Mouse (Mus musculus) bone marrow macrophage, adult 2 months (primary cell): ENCODE measurements around the gene Ccdc126. TPM values are rescaled to one million over a fixed set of nuclear protein-coding genes. Genes with fewer than 3 reads are reported as not detected.

Experiments used
- H3K27ac ChIP-seq: 2 replicates; pipeline ENCODE4 v1.5.1; 2012; ENCODE audit warnings: low read depth, low read length; ENCODE audit not compliant: insufficient read depth
- H3K4me1 ChIP-seq: 2 replicates; pipeline ENCODE4 v1.6.1; 2012; ENCODE audit warnings: low read length; ENCODE audit not compliant: control insufficient read depth, insufficient read depth
- H3K4me3 ChIP-seq: 2 replicates; pipeline ENCODE4 v1.5.1; 2012; ENCODE audit warnings: mild to moderate bottlenecking, low read length, moderate library complexity; ENCODE audit not compliant: insufficient read depth
- CTCF ChIP-seq: IDR thresholded peaks from 2 replicates; pipeline ENCODE4 v1.5.1; 2012; ENCODE audit warnings: low read depth, mild to moderate bottlenecking, low read length, moderate library complexity
- POLR2A ChIP-seq: IDR thresholded peaks from 2 replicates; pipeline ENCODE4 v1.6.1; 2012; ENCODE audit warnings: mild to moderate bottlenecking, low read depth, low read length, borderline replicate concordance
- polyA plus RNA-seq: library from polyadenylated mRNA; stranded (reverse); fragments of >200 nt; gene quantifications from 2 replicates; pipeline ENCODE4 v1.2.4, GENCODE M21; 2012; ENCODE audit not compliant: missing spikeins, insufficient read depth, insufficient read length

Ccdc126 gene
- polyA plus RNA-seq, 1 experiment, result 6.4 TPM

DNA sequence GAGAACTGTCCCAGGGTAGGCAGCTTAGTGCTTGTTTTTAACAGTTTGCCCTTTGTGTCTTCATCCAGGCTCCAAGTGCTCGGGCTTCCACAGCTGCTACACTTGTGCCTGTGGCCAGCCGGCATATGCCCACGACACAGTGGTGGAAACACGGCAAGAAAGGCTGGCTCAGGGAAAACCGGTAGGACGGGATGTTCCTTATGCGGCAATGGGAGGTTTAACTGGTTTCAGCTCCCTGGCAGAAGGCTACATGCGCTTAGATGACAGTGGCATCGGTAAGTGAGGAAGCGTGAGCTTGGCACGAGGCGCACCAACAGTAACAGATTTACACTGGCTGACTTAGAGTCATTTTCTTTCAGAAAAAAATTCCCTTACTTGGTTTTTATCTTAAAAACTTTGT, 59.3 kb downstream of the Ccdc126 start:
- Histone ChIP-seq H3K4me1 (no peaks in the 10 kb centered on the region), H3K27ac (no peak overlapping the region), H3K4me3 (no peak overlapping the region)
- TF ChIP-seq POLR2A (no peak), CTCF (no peak)

Other genes starting within 250 kb of the Ccdc126 start
- gene Malsu1, start 245.5 kb upstream of the Ccdc126 start, polyA plus RNA-seq, result 27.5 and 33.2 TPM in 2 replicates
- gene Igf2bp3, start 104.3 kb upstream of the Ccdc126 start, polyA plus RNA-seq, result 0.68 and 0.79 TPM in 2 replicates
- gene Tra2a, start 55.2 kb upstream of the Ccdc126 start, polyA plus RNA-seq, result 94.2 and 103 TPM in 2 replicates
- gene Fam221a, start 48.5 kb downstream of the Ccdc126 start, polyA plus RNA-seq, result 2.8 and 4.0 TPM in 2 replicates
- gene Stk31, start 76.3 kb downstream of the Ccdc126 start, polyA plus RNA-seq, result not detected in 2 replicates